Mouse (Mus musculus) liver, embryonic 14.5 days (tissue): ENCODE data around the gene Slc46a1.

ENCODE experiments used
- CTCF ChIP-seq: IDR thresholded peaks from 2 replicates; pipeline ENCODE4 v1.5.1; 2016; ENCODE audit warnings: antibody characterized with exemption, low read depth, control low read depth
- EP300 ChIP-seq: IDR thresholded peaks from 2 replicates; pipeline ENCODE4 v1.6.1; 2016; ENCODE audit warnings: antibody characterized with exemption, low read depth

DNA sequence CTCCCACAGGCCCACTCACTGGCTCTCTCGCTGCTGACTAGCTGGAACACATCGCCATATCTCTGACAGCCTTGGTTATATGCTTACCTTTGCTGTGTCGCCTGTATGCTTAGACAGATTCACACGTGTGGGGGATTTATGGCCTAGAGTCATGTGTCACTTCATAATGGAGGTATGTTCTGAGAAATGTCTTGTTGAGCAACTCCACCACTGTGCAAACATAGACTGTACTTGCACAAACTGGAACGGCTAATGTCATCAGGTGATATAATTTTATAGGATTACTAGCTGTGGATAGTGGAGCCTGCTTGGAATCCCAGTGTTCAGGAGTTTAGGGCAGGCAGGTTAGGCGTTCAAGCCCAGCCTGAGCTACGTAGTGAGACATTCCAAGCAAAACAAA is 28.3 kb upstream of the Slc46a1 start:
- no peak for TF ChIP-seq CTCF
- no peak for TF ChIP-seq EP300
